Mouse (Mus musculus) liver, postnatal 0 days (tissue): Measurements from ENCODE around the gene Ttc3.

Experiments
- CTCF ChIP-seq: sonication (generic); IDR thresholded peaks from 2 replicates; pipeline ENCODE4 v1.5.1; 2016; ENCODE audit warnings: antibody characterized with exemption, low read depth
- EP300 ChIP-seq: IDR thresholded peaks from 2 replicates; pipeline ENCODE4 v1.6.1; 2016; ENCODE audit warnings: antibody characterized with exemption, low read depth, mild to moderate bottlenecking

DNA sequence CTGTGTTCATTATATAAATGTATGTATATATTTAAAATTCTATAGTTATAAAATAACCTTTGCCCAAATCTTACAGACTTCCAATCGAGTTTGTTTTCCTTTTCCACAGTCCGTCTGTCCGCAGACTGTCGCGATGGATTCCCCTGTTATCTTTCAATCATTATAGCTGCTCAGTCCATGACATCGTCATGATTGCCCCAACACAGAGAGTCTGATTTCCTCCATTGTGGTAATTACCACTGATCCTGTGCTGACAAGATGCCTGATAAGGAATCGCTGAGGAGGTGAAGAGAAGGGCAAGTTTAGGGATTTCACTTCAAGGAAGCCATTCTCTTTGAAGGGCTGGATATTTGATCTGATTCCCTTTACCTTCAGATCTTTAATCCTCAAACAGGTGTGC is 14.4 kb upstream of the Ttc3 start:
- no peak for TF ChIP-seq CTCF
- TF ChIP-seq EP300: no peak
